Mouse (Mus musculus) heart, postnatal 0 days (tissue): ENCODE measurements at regions not wholly inside any gene's neighbourhood (a gene's known extent, or its start where the extent isn't known, plus 50 kb on each side); places are given as distances from the start of the nearest gene placed in this dataset.

Experiments
- ATAC-seq: fragments of 200-750 bp; cut with Nextera tagmentation; 2 replicates; pipeline ENCODE4 v1.8.0; 2017; ENCODE audit warnings: low read depth, moderate number of reproducible peaks, moderate library complexity; ENCODE audit not compliant: insufficient read depth
- DNase-seq: peaks from one replicate; pipeline ENCODE4 v3.0.0-alpha.2; 2016; ENCODE audit warnings: low spot score
- H3K27ac ChIP-seq: fragments of 300-500 bp; sonication (generic); 2 replicates; pipeline ENCODE4 v1.5.1; 2014; ENCODE audit warnings: low read depth, mild to moderate bottlenecking
- H3K27me3 ChIP-seq: fragments of 300-500 bp; sonication (generic); 2 replicates; pipeline ENCODE4 v1.6.1; 2014; ENCODE audit warnings: low read length, mixed read lengths; ENCODE audit not compliant: control insufficient read depth, insufficient read depth
- H3K36me3 ChIP-seq: fragments of 300-500 bp; sonication (generic); replicated peaks from 2 replicates; pipeline ENCODE4 v1.6.1; 2014; ENCODE audit warnings: low read length, mixed read lengths; ENCODE audit not compliant: control insufficient read depth, insufficient read depth
- H3K4me1 ChIP-seq: fragments of 300-500 bp; sonication (generic); 2 replicates; pipeline ENCODE4 v1.6.1; 2014; ENCODE audit warnings: antibody characterized with exemption; ENCODE audit not compliant: control insufficient read depth, insufficient read depth
- H3K4me2 ChIP-seq: fragments of 300-500 bp; sonication (generic); 2 replicates; pipeline ENCODE4 v1.6.1; 2014; ENCODE audit warnings: low read depth, mild to moderate bottlenecking, low read length, moderate library complexity
- H3K4me3 ChIP-seq: fragments of 300-500 bp; sonication (generic); 2 replicates; pipeline ENCODE4 v1.5.1; 2014; ENCODE audit warnings: low read depth, low read length
- H3K9ac ChIP-seq: fragments of 300-500 bp; sonication (generic); replicated peaks from 2 replicates; pipeline ENCODE4 v1.6.1; 2014; ENCODE audit warnings: low read depth, low read length, mixed read lengths
- H3K9me3 ChIP-seq: fragments of 300-500 bp; sonication (generic); replicated peaks from 2 replicates; pipeline ENCODE4 v1.6.1; 2016; ENCODE audit warnings: low read length; ENCODE audit not compliant: control insufficient read depth
- CTCF ChIP-seq: IDR thresholded peaks from 2 replicates; pipeline ENCODE4 v1.5.1; 2016; ENCODE audit warnings: antibody characterized with exemption, control low read depth, low read depth
- EP300 ChIP-seq: IDR thresholded peaks from 2 replicates; pipeline ENCODE4 v1.6.1; 2016; ENCODE audit warnings: antibody characterized with exemption, low read depth
- WGBS: fragments of 180-500 bp; shearing (Covaris S2); extraction: QIAGEN DNeasy Blood & Tissue Kit; methylation state at CpG from one replicate; pipeline ENCODE4 v1.1.7; 2014; 5-methylcytosine and 5-hydroxymethylcytosine counted together

DNA sequence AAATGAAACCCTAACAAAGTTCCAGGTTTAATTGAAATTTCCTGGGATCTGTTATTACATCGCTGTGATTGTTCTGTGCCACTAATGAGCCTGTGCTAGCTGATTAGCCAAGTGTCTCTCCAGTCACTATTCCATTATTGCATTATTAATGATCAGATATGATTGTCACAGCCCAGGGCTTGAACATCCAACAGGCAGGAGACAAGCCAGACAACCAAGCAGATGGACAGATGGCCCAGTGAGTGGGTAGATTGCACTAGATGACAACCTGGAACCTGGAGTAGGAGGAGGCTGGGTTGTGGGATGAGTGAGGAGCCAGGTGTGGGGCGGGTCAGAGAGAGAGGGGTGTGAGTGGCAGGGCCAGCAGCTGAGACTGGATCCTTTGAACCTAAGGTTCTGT is 161.6 kb downstream of the Trim29 start:
- no peaks in the 10 kb centered on the region for H3K4me1 ChIP-seq
- peaks cover 5% of the 10 kb centered on the region; the same call in 1 of the 2 replicates for H3K27me3 ChIP-seq
- H3K4me3 ChIP-seq: no peak overlapping the region
- 64% methylated on average over 2 of the region's 2 CpGs for WGBS
- DNase-seq (no peak), ATAC-seq (no peak)
- no peaks in the 10 kb centered on the region for H3K36me3 ChIP-seq
- H3K9ac ChIP-seq: no peak overlapping the region
- TF ChIP-seq CTCF (no peak), EP300 (no peak)
- H3K9me3 ChIP-seq: no peaks in the 10 kb centered on the region
- no peak overlapping the region for H3K27ac ChIP-seq
- H3K4me2 ChIP-seq: no peak overlapping the region

DNA sequence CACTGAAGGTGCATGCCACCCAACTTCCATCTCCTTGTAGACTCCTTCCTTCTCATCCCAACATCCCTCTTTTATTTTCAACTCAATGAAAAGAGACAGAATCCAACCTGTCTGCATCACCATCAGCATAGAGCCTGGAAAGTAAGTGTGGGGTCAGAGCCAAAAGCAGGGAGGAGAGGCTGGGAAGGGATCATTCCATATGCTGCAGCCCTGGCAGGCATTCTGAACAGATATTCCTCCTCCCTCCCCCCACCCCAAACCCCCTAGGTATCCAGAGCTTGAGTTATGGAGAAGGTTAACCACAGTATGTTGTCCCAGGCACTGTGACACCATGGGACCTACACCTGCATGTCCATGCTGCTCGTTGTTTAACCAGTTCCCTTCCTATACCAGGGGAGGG is 162.5 kb downstream of the Trim29 start:
- H3K4me1 ChIP-seq: no peaks in the 10 kb centered on the region
- H3K27ac ChIP-seq: no peak overlapping the region
- 36% methylated on average over 1 of the region's 1 CpGs for WGBS
- peaks cover 3% of the 10 kb centered on the region; the same call in 1 of the 2 replicates for H3K27me3 ChIP-seq
- DNase-seq (no peak), ATAC-seq (no peak)
- TF ChIP-seq CTCF: no peak
- no peak for TF ChIP-seq EP300
- H3K4me2 ChIP-seq: no peak overlapping the region
- H3K36me3 ChIP-seq: no peaks in the 10 kb centered on the region
- H3K9me3 ChIP-seq: no peaks in the 10 kb centered on the region
- no peak overlapping the region for H3K9ac ChIP-seq
- no peak overlapping the region for H3K4me3 ChIP-seq

DNA sequence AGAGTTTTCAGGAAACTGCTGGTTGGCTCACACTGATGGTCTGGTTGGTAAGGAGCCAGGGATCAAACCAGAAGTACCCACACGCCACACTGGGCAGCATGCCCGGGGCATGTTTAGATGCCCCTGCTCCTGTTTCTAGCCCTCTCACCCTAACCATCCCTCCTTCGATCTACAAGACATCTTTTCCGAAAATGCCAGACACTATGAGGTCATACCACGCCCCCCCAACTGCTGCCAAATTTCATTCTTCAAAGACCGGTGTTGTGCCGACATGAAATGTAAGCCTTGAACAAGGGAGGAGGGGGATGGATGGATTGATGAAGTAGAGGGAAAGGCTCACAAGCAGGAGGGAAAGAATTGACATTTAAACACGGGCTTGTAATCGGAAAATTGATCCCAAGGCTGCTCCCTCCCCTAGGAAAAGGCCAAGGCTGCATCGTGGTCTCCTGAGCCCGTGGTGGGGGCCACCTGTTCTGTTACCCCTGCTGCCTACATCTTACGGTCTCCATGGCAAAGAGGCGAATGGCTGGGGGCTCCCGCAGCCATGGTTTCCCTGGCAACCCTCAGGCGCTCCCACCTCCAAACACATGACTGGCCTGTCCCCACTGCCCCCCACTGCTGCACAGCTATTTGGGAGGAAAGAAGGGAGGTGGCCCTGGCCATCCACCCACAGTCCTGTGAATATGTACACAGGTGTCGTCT is 163.1 kb downstream of the Trim29 start:
- H3K9ac ChIP-seq: no peak overlapping the region
- WGBS: 59% methylated on average over 16 of the region's 16 CpGs
- H3K4me2 ChIP-seq: no peak overlapping the region

DNA sequence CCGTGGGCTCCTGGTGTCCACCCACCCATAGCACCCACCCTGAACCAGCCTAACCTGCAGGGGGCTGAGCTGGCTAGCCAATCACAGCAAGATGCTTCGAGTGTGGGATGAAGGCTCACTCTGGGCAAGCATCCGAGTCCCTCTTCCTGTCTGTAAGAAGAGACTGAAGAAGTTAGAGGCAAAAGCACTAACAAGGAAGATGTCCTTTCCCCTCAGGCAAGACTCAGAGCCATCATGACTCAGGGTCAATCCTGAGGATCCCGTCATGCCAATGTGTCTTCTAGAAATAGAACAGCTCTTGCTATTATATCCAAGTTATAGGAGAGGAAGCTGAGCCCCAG is 163.6 kb downstream of the Trim29 start:
- H3K4me2 ChIP-seq: no peak overlapping the region
- H3K36me3 ChIP-seq: no peaks in the 10 kb centered on the region
- H3K4me3 ChIP-seq: no peak overlapping the region
- H3K27ac ChIP-seq: no peak overlapping the region
- H3K4me1 ChIP-seq: no peaks in the 10 kb centered on the region
- TF ChIP-seq CTCF: no peak
- TF ChIP-seq EP300: no peak
- ATAC-seq (no peak), DNase-seq (no peak)
- H3K27me3 ChIP-seq: peaks cover 3% of the 10 kb centered on the region; the same call in 1 of the 2 replicates
- no peaks in the 10 kb centered on the region for H3K9me3 ChIP-seq
- WGBS: 42% methylated on average over 4 of the region's 4 CpGs
- no peak overlapping the region for H3K9ac ChIP-seq

More for the DNA sequence above, 163.1 kb downstream of the Trim29 start:
- Histone ChIP-seq H3K9me3 (no peaks in the 10 kb centered on the region), H3K27me3 (peaks cover 3% of the 10 kb centered on the region; the same call in 1 of the 2 replicates), H3K4me3 (no peak overlapping the region), H3K27ac (no peak overlapping the region), H3K4me1 (no peaks in the 10 kb centered on the region), H3K36me3 (no peaks in the 10 kb centered on the region)
- DNase-seq (no peak), ATAC-seq (no peak)
- TF ChIP-seq EP300 (no peak), CTCF (no peak)

DNA sequence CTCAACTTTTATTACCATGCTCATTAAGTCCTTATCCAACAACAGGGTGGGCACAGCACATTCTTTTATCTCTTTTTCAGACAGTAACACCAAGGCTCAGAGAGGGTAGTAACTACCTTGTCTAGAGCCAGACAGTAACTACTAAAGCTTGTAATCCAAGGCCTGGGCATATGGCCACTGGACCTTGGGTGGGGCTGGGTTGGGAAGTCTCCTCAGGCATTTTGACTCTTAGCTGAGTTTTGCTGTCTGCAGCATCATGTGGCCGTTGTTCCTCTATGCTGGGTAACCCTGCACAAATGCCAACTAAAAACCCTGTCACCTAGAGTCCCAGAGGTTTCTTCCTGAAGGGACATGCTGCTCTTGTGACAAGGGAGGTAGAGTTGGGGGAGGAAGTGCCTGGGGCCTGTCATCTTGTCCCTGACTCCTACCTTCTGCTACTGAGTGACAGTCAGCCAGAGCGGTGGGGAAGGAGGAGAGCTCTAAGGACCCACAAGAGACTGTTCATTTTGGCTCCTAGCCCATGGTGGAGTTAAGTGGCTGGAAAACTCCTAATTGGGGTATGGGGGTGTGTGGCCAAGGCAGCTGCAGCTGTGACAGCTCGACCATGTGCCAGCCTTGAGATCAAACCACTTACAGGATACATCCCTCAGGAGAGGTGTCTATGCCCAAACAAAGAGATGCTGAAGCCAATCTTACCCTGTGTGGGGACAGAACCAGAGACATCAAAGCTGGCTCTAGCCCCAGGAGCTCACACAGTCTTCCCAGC is 170.4 kb downstream of the Trim29 start:
- no peak overlapping the region for H3K27ac ChIP-seq
- no peak for TF ChIP-seq EP300
- no peak for TF ChIP-seq CTCF

More for the DNA sequence above, 170.4 kb downstream of the Trim29 start:
- Histone ChIP-seq H3K4me2 (no peak overlapping the region), H3K4me3 (no peak overlapping the region), H3K9ac (no peak overlapping the region), H3K36me3 (no peaks in the 10 kb centered on the region), H3K27me3 (no peaks in the 10 kb centered on the region), H3K9me3 (no peaks in the 10 kb centered on the region), H3K4me1 (no peaks in the 10 kb centered on the region)
- DNase-seq (no peak), ATAC-seq (no peak)
- WGBS: 39% methylated on average over 3 of the region's 3 CpGs
